Mouse (Mus musculus) lung, postnatal 0 days (tissue): ENCODE measurements at regions not wholly inside any gene's neighbourhood (a gene's known extent, or its start where the extent isn't known, plus 50 kb on each side); places are given as distances from the start of the nearest gene placed in this dataset.

ENCODE experiments used
- CTCF ChIP-seq: IDR thresholded peaks from 2 replicates; pipeline ENCODE4 v1.5.1; 2016; ENCODE audit warnings: antibody characterized with exemption, mild to moderate bottlenecking
- EP300 ChIP-seq: IDR thresholded peaks from 2 replicates; pipeline ENCODE4 v1.6.1; 2016; ENCODE audit warnings: antibody characterized with exemption, mild to moderate bottlenecking, control low read depth

- TF ChIP-seq EP300, result no peak
- no peak for TF ChIP-seq CTCF
Observed at GRCm38 (mm10) chr7:144994229-144994628, 54.5 kb upstream of the Ccnd1 start.
